Comparison of ENCODE assay signal across 8 mouse cellular contexts in the genomic region with DNA sequence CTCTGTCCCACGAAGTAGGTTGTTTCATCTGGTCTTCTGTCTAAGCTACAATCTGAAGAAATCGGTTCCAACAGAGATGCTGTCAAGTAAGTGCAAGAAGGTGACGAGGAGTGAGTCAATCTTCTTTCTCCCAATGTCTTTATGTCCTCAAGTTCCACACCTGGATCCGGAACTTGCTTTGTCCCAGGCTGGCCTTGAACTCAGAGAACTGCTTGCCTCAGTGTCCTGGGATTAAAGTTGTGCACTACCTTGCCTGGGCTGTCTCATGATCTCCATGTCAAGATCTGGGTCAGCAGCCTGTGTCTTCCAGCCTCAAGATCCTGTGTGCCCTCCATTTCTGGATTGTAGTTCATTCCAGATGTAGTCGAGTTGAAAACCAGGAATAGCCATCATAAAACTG. TPM values are rescaled to one million over a fixed set of nuclear protein-coding genes. Genes with fewer than 3 reads are reported as not detected.
DNase-seq lines count a peak whose midpoint lies in the region; ATAC-seq lines count a peak whose summit lies in the region.

A gene (minus strand): TSS at position 101 of the 400 bp plus-strand sequence.

- H3K27me3 ChIP-seq in midbrain, embryonic 12.5 days: no peaks in the 10 kb centered on the region

- peak within 1 kb of the TSS; percentile 85 for H3K4me2 ChIP-seq in midbrain, embryonic 12.5 days (replicated peaks)

- WGBS in large intestine, adult 2 months: 84% methylated on average over 5 of the region's 5 CpGs
- WGBS in midbrain, embryonic 12.5 days: 87% methylated on average over 5 of the region's 5 CpGs

- peak within 1 kb of the TSS; percentile 97 for H3K9ac ChIP-seq in midbrain, embryonic 12.5 days (replicated peaks)

- no peak for ATAC-seq in midbrain, embryonic 12.5 days (ENCODE audit: low FRiP score, low read depth)

- peak within 1 kb of the TSS; percentile 36 for H3K27ac ChIP-seq in brown adipose tissue, adult 24 weeks (replicated peaks; ENCODE audit: low read depth, low read length)
- H3K27ac ChIP-seq in midbrain, embryonic 12.5 days (replicated peaks): peak within 1 kb of the TSS; percentile 67

- peaks cover 7% of the 10 kb centered on the region; the same call in 1 of the 2 replicates for H3K4me1 ChIP-seq in brown adipose tissue, adult 24 weeks (ENCODE audit: control insufficient read depth, insufficient read depth, insufficient read length, low read length)
- peaks cover 9% of the 10 kb centered on the region for H3K4me1 ChIP-seq in midbrain, embryonic 12.5 days

- H3K9me3 ChIP-seq in midbrain, embryonic 12.5 days: no peaks in the 10 kb centered on the region

- no peak for DNase-seq in layer of hippocampus, adult 8-10 months (ENCODE audit: low spot score in 2 of 2)
- no peak for DNase-seq in layer of hippocampus, adult 11-12 months (ENCODE audit: low spot score)
- no peak for DNase-seq in heart, adult 18-20 months
- DNase-seq in large intestine, adult 2 months (ENCODE audit: low read depth, low spot score): no peak
- no peak for DNase-seq in cerebellum, postnatal 36 days
- DNase-seq in thymus, postnatal 10 days (ENCODE audit: low spot score in 2 of 2): no peak

- peaks cover 12% of the 10 kb centered on the region for H3K36me3 ChIP-seq in midbrain, embryonic 12.5 days

- H3K4me3 ChIP-seq in brown adipose tissue, adult 24 weeks (ENCODE audit: insufficient read depth, low read depth, low read length): peak within 1 kb of the TSS; percentile 83
- peak within 1 kb of the TSS; percentile 96 for H3K4me3 ChIP-seq in midbrain, embryonic 12.5 days

RNA-seq across cellular contexts. Expression of the gene that starts here (rescaled TPM):
- 10 to 100 TPM; 77.7 to 95.8 (median 87.4) TPM for total RNA-seq in layer of hippocampus, adult 8-10 months (2022)
- 45.1 and 48.5 TPM in 2 replicates for polyA plus RNA-seq in brown adipose tissue, adult 24 weeks (2012; ENCODE audit: insufficient read depth, insufficient read length, missing spikeins)
- total RNA-seq in heart, adult 18-20 months (2021): 10 to 100 TPM; 56.4 to 64.0 TPM
- polyA plus RNA-seq in large intestine, adult 2 months (2012; rRNA removed): 35.4 and 42.2 TPM in 2 replicates
- polyA plus RNA-seq in midbrain, embryonic 12.5 days (2016; fragmentation: Nextera tagmentation; extraction: Ambion mirVana): 166 and 173 TPM in 2 replicates
